Mouse (Mus musculus) ES-E14 (cell line): ENCODE measurements around the gene Cybb. TPM values are rescaled to one million over a fixed set of nuclear protein-coding genes. Genes with fewer than 3 reads are reported as not detected.
A peak's percentile ranks its signal among the peaks of the same experiment; 100 is the strongest.
"Not testable (repeated sequence)": the region's sequence is repeated elsewhere in the genome, so short reads cannot be mapped to it uniquely, and the experiment has no call there.

Experiments used
- DNase-seq: peaks from one replicate; pipeline ENCODE4 v3.0.0-alpha.2; 2013; ENCODE audit warnings: low read depth, low spot score
- H3K27ac ChIP-seq: 2 replicates; pipeline ENCODE4 v1.5.1; 2012; ENCODE audit warnings: low read depth, mild to moderate bottlenecking, low read length, moderate library complexity, mixed read lengths; ENCODE audit not compliant: poor library complexity, insufficient read depth, severe bottlenecking
- H3K36me3 ChIP-seq: 2 replicates; pipeline ENCODE4 v1.6.1; 2012; ENCODE audit warnings: mild to moderate bottlenecking, low read length, moderate library complexity, mixed read lengths; ENCODE audit not compliant: control insufficient read depth, poor library complexity, insufficient read depth, severe bottlenecking
- H3K4me1 ChIP-seq, 2 experiments: fragments of 150-350 bp in 1 of 2; sonication (generic) in 1 of 2; 2 replicates each; pipeline ENCODE4 v1.6.1; 2012; ENCODE audit warnings: low read length in 2 of 2, mild to moderate bottlenecking in 1 of 2, mixed read lengths in 1 of 2; ENCODE audit not compliant: control insufficient read depth in 2 of 2, insufficient read depth in 2 of 2, poor library complexity in 1 of 2
- H3K4me3 ChIP-seq, 2 experiments: fragments of 150-350 bp in 1 of 2; sonication (generic) in 1 of 2; 2 replicates each; pipeline ENCODE4 v1.5.1; 2012; ENCODE audit warnings: low read length in 2 of 2, low read depth in 1 of 2, mild to moderate bottlenecking in 1 of 2, mixed read lengths in 1 of 2; ENCODE audit not compliant: insufficient read depth in 1 of 2, poor library complexity in 1 of 2, severe bottlenecking in 1 of 2
- H3K9ac ChIP-seq: 2 replicates; pipeline ENCODE4 v1.6.1; 2012; ENCODE audit warnings: low read depth, mild to moderate bottlenecking, low read length, mixed read lengths; ENCODE audit not compliant: poor library complexity, insufficient read depth, severe bottlenecking
- H3K9me3 ChIP-seq: fragments of 150-350 bp; sonication (generic); 2 replicates; pipeline ENCODE4 v1.6.1; 2012; ENCODE audit warnings: low read depth, mild to moderate bottlenecking, low read length; ENCODE audit not compliant: control insufficient read depth, insufficient read depth
- CHD2 ChIP-seq: IDR thresholded peaks from 2 replicates; pipeline ENCODE4 v1.6.1; 2014; ENCODE audit warnings: mild to moderate bottlenecking, low read depth, low read length, inconsistent platforms
- HCFC1 ChIP-seq: IDR thresholded peaks from 2 replicates; pipeline ENCODE4 v1.6.1; 2012; ENCODE audit warnings: low read length, inconsistent platforms, borderline replicate concordance; ENCODE audit not compliant: insufficient read depth
- MAFK ChIP-seq: IDR thresholded peaks from 2 replicates; pipeline ENCODE4 v1.6.1; 2014; ENCODE audit warnings: mild to moderate bottlenecking, low read depth, low read length, inconsistent platforms; ENCODE audit not compliant: insufficient read depth
- ZC3H11A ChIP-seq: IDR thresholded peaks from 2 replicates; pipeline ENCODE4 v1.6.1; 2012; ENCODE audit warnings: low read depth, mild to moderate bottlenecking, inconsistent platforms, low read length, borderline replicate concordance
- ZNF384 ChIP-seq: IDR thresholded peaks from 2 replicates; pipeline ENCODE4 v1.6.1; 2012; ENCODE audit warnings: low read depth, low read length, inconsistent platforms
- in situ Hi-C, 2 experiments: fragments of 600-800 bp; cut with MboI; formaldehyde crosslinking; loops; one replicate each; pipeline ENCODE4 v1.15.1; 2025; ENCODE audit warnings: low sequenced_read_pairs in 2 of 2, inconsistent platforms in 1 of 2; ENCODE audit not compliant: unreplicated experiment in 2 of 2
- total RNA-seq: library from RNA; depleted of rRNA; stranded (reverse); fragments of 300-350 nt; gene quantifications from 2 replicates; pipeline ENCODE4 v1.2.3, GENCODE M21; 2012; rRNA removed

Cybb gene
- total RNA-seq: 0.69 and 2.7 TPM in 2 replicates

DNA sequence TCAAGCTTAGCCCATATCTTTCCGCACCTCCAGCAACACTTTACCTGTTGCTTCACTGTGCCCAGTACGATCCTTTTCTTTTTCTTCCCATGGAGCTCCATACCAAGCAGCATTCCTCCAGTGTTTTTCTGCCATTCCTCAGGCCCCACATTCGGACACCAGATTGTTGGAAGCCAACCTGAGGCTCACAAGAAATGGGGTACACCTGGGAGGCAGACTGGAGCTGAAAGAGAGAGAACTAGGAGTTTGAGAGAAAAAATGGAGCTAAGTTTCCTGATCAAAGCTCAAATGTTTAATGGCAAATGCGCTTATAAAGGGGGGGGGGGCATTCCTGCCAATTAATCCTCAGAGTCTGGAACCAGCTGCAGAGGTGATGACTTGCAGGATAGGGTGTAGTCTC is at the start of gene Cybb:
Gene Cybb, minus strand, starts transcription at position 101 of the 400 bp plus-strand sequence.
- Histone ChIP-seq H3K27ac (no peak within 1 kb of the TSS), H3K4me3 (no peak within 1 kb of the TSS), H3K4me1 (no peaks in the 10 kb centered on the region), H3K9ac (no peak within 1 kb of the TSS), H3K9me3 (no peaks in the 10 kb centered on the region), H3K36me3 (no peaks in the 10 kb centered on the region)
- no peak for TF ChIP-seq HCFC1
- no peak for TF ChIP-seq ZC3H11A
- TF ChIP-seq MAFK: no peak
- TF ChIP-seq ZNF384: no peak
- TF ChIP-seq CHD2: no peak
- DNase-seq: no peak
- in situ Hi-C loops: no loop called here

DNA sequence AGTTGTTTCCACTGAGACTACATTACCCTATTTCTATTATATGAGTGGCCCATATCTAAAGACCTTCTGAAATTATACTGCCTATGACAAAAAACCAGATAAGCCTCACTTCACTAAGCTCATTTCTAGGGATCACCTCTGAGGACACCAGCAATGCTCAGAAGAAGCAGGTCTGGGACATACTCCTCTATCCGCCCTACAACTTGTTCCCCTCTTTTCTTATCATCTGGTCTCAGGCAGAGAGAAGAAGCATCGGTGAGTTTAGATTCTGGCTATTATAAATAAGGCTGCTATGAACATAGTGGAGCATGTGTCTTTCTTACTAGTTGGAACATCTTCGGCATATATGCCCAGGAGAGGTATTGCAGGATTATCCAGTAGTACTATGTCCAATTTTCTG is 49.3 kb upstream of the Cybb start:
- H3K4me3 ChIP-seq: no peak overlapping the region
- no peaks in the 10 kb centered on the region for H3K9me3 ChIP-seq
- H3K9ac ChIP-seq: no peak overlapping the region
- H3K36me3 ChIP-seq: no peaks in the 10 kb centered on the region
- TF ChIP-seq CHD2: no peak
- no peak for TF ChIP-seq HCFC1
- no peak for DNase-seq
- in situ Hi-C loops: no loop called here
- no peaks in the 10 kb centered on the region for H3K4me1 ChIP-seq
- no peak overlapping the region for H3K27ac ChIP-seq

DNA sequence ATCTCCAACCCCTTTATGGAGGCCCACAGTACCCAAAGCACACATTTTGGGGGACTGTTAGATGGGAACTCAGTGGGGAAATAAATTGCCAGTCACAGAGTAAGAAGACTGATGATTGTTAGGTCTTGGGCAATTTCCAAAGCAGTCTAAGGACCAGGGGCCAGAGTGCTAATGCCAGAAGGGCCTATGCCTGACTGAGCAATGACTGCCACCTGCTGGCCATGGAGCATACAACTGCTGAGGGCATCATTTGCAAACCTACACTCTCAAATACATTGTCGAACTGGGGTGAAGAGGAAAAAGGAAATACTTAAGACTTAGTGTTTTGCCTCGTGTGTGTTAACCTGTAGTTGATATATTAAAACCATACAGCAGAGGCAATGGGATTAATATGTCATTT is 32.4 kb upstream of the Cybb start:
- H3K27ac ChIP-seq, H3K4me1 ChIP-seq, H3K36me3 ChIP-seq, H3K9me3 ChIP-seq, H3K4me3 ChIP-seq, H3K9ac ChIP-seq: not testable (repeated sequence)
- peak; percentile 8 for DNase-seq
- in situ Hi-C loops: loop anchor here in 1 of 2 experiments (10.0 kb wide), 1 partner anchor 185 kb away; no protein-coding TSS in a partner anchor
- TF ChIP-seq ZC3H11A: peak; percentile 47; the same call in 1 of the 2 replicates

DNA sequence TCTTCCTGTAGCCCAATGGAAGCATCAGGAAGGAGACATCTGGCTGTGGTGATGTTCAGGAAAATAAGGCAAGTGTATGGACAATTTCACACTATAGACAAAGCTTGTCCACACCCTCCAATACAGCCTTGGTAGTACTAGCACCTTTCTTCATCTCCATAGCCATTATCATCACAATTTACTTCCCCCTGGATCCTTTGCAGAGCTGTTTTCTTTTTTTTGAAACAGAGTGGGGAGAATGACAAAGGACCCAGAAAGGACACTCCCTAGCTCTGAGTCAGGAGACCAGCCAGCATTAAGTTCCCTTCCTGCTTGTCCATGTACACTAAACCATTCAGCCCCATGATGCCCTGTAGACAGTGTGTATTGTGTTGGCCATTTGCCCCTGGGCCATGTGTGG is 30.0 kb upstream of the Cybb start:
- H3K9me3 ChIP-seq, in situ Hi-C loops, H3K9ac ChIP-seq, H3K4me1 ChIP-seq, H3K36me3 ChIP-seq, H3K4me3 ChIP-seq: not testable (repeated sequence)
- peak; percentile 11 for DNase-seq
- 0 out of 2 replicates have a peak overlapping the region, but pooled peaks have one; percentile 22 for H3K27ac ChIP-seq

DNA sequence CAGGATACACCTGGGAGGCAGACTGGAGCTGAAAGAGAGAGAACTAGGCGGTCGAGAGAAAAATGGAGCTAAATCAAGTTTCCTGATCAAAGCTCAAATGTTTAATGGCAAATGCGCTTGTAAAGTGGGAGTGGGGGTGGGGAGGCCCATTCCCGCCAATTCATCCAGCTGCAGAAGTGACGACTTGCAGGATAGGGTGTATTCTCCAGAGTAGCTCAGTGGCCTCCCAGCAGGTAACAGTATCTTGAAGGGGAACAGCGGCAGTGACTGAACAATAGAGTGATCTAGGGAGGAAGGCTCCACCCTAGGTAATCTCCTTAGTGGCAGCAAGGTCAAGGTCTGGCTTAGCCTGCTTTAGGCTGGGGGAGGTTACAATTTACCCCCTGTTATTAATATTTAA is 12.5 kb downstream of the Cybb start:
- in situ Hi-C loops: not testable (repeated sequence)

More for the DNA sequence above, 12.5 kb downstream of the Cybb start:
- peak; percentile 29 for DNase-seq
- H3K9me3 ChIP-seq, H3K4me3 ChIP-seq, H3K4me1 ChIP-seq, H3K36me3 ChIP-seq, H3K9ac ChIP-seq: not testable (repeated sequence)
- peak overlapping the region; percentile 73; the same call in 1 of the 2 replicates for H3K27ac ChIP-seq
